Mouse (Mus musculus): ENCODE data around the gene Cnpy4.
A peak's percentile ranks its signal among the peaks of the same experiment; 100 is the strongest.
"Not testable (repeated sequence)": the region's sequence is repeated elsewhere in the genome, so short reads cannot be mapped to it uniquely, and the experiment has no call there.

Cnpy4 gene

DNA sequence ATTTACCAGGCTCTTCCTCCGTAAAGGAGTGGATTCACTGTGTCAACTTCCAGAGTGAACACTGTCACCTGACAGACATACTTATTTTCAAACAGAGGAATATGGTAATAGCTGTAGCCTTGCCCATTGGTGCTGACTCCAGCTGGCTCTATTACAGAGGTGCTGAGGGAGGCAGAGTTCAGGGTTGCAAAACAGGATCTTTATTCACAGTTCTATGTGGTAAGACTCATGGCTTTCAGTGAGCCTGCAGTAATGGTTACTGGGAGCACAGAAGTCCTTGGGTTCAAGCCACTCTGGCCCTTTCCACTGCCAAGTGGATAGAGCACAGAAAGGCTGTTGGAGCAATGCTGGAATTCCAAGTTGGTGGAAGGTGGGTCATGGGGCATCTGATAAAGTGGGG, 20.0 kb downstream of the Cnpy4 start:
- DNase-seq: peak in 1 of 2 experiments; percentile 28

- DNase-seq: no peak
Measured at GRCm38 (mm10) chr5:138207873-138208272, 20.6 kb downstream of the Cnpy4 start.

DNA sequence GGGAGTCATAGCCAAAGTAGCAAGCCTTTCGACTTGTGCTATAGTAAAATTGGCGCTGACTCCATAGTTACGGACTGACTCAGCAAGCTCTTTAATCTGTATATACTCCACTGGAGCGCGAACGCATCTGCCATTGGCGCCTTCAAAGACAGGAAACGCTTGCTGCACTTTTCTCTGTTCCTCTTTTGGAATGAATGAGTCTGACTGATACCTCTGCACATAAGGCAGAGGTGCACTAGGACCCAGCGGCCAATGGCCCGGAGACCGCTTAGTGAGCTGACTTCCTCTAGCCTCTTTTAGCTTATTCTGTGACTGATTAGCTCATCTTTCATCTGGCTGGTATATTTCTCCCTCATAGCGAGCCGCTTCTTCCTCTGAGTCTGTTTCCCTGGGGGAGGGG, 29.3 kb downstream of the Cnpy4 start:
- not testable (repeated sequence) for DNase-seq

GRCm38 (mm10) chr5:138219864-138220263, 32.6 kb downstream of the Cnpy4 start:
- DNase-seq: no peak

- peak; percentile 92 to 98 for DNase-seq
Measured at GRCm38 (mm10) chr5:138222111-138222510, 34.8 kb downstream of the Cnpy4 start.

DNA sequence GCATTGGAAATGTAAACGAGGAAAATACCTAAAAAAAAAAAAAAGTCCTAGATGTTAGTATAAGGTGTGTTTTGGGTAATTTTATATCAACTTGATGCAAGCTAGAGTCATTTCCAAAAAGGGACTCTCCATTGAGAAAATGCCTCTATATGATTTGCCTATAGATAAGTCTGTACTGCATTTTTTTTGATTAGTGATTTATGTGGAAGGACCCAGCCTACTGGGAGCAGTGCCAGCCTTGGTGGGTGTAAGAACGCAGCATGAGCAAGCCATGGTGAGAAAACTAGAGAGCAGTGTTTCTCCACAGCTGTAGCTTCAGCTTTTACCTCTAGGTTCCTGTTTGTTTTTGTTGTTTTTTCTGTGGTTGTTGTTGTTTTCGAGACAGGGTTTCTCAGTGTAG, 36.0 kb downstream of the Cnpy4 start:
- DNase-seq: no peak

GRCm38 (mm10) chr5:138225700-138226099, 38.4 kb downstream of the Cnpy4 start, which contains the start of gene Nxpe5:
Gene Nxpe5 (plus strand): TSS chr5:138225898.
- DNase-seq: no peak

DNA sequence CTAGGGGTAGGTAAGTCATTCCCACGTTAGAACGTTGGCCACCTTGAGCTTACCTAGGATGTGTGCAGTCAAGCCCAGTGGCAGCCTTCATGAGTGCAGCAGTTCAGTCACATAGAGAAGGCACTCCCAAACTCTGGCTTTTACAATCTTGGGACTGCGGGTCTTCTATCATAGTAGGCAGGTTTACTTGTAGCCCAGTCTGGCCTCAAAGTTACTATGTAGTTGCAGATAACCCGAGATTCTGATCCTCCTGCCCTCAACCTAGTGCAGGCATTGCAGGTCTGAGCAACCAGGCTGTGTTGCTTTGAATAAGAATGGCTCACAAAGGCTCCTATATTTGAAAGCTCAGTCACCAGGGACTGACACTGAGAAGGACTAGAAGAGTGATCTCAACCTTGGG, 39.2 kb downstream of the Cnpy4 start:
- no peak for DNase-seq

DNA sequence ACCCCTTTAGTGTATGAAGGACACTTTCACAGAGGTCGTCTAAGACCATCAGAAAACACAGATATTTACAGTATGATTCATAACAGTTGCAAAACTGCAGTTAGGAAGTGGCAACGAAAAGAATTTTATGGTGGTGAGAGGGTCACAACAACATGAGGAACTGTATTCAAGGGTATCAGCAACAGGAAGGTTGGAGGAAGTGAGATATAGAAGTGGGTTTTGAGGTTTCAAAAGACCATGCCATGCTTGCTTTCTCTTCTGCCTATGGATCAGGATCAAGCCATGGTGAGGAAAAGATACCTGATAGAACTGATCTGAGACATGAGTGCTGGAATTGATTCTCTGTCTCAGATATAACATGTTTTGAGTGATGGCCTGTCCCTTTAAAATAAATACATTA, 40.1 kb downstream of the Cnpy4 start:
- no peak for DNase-seq

DNA sequence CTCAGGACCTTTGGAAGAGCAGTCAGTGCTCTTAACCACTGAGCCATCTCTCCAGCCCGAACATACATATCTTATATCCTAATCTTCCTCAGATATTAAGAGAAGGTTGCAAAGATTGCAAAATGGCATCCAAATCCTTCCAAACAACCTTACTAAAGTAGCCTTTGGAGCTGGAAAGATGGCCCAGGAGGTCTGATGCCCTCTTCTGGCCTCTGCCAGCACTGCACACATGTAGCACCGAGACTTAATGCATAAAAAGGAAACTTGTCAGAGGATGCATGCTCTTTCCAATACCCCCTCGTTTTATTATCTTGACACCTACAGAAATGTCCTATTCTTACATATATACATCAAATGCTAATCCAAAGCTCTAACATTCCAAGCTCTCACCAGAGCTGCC, 40.7 kb downstream of the Cnpy4 start:
- DNase-seq: peak in 1 of 2 experiments; percentile 72

DNA sequence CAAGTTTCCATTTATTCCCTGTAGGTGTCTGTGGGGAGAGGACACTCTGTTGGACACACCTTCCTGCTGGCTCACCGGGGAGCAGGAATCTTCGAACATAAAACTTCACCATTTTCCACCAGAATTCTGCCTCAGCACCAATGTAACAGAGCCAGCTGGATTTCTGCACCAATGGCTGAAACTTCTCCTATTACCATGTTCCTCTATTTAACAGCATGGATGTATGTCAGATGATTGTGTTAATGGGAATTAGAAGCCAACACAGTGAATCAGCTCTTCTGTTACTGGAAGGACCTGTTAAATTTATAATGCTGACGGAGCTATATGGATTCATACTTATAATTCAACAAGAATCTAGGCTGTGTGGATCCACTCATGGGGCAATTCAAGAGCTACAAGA, 42.2 kb downstream of the Cnpy4 start:
- no peak for DNase-seq

DNA sequence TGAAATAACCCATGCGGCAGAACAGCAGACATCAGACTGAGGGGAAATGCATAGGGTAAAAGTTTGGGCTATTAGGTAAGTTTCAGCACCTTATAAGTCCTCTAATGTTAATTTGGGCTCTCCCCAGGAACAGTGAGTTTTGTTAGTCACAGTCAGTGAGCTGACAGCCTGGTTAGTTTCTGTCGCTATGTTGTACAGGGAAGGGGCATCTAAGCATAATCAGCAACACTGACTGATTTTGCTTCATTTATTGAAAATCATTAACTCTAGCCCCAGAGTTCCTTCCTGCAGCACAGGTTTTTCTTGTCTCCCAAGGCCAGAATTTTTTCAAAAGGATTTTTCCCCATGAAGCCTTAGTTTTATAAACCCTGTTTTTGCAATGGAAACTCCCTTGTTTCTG, 46.5 kb downstream of the Cnpy4 start:
- no peak for DNase-seq

DNA sequence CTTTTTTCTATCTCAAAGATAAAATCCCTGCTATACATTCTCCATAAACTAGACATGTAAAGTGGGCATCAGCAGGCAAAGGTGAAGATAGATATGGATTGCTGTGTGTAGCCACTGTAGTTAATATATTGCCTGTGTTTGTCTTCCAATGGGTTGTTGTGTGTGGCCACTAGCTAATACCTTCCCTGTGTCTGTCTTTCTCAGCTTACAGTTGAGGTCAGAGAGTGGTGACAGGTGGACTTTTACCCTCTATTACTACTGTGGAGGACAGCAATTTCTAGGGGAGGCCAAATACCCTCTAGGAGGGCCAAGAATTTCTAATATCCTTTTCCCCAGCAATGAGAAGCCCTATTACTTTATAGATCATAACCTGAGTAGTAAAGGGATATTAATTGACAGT, 46.9 kb downstream of the Cnpy4 start:
- no peak for DNase-seq

DNA sequence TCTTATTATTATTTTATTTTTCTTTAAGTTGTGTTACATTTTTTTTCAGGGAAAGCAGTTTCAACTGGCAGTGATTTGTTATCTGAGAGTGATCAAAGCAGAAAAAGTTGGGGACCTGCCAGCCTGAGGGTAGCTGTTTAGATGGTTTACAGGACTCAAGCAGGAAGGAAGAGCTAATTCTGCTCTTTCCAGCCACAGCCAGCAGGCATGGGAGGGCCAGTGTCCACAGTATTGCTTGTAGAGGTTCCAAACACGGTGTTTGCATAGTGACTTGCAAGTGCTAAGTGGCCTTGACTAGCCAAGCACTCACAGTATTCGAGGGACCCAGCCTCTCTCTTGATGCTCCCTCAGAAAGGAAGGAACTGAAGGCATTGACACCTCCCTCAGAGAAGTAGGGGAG, 54.2 kb downstream of the Cnpy4 start:
- no peak for DNase-seq

Data from kidney, postnatal 25 days (tissue).